Mouse (Mus musculus) left cerebral cortex, adult 18-20 months (tissue): ENCODE results near the gene Cct6b. TPM values are rescaled to one million over a fixed set of nuclear protein-coding genes. Genes with fewer than 3 reads are reported as not detected.
A peak's percentile ranks its signal among the peaks of the same experiment; 100 is the strongest.

ENCODE experiments used
- DNase-seq, 2 experiments: peaks; one replicate each; pipeline ENCODE4 v3.0.0; 2021 to 2022; ENCODE audit warnings: low spot score in 2 of 2, mixed read lengths in 1 of 2
- long read RNA-seq, 2 experiments: library from polyadenylated mRNA; stranded (forward); transcript quantifications; one replicate each; pipeline ENCODE4 v2.0.0; 2021
- total RNA-seq, 2 experiments: library from RNA; stranded (reverse); gene quantifications; 2 replicates each; pipeline ENCODE4 v1.2.3; 2021

The Cct6b gene
- under 1 TPM; 0.21 to 0.26 TPM for total RNA-seq
- long read RNA-seq, experiment 1, result 0 reads
- long read RNA-seq, experiment 2, result 0 reads

DNA sequence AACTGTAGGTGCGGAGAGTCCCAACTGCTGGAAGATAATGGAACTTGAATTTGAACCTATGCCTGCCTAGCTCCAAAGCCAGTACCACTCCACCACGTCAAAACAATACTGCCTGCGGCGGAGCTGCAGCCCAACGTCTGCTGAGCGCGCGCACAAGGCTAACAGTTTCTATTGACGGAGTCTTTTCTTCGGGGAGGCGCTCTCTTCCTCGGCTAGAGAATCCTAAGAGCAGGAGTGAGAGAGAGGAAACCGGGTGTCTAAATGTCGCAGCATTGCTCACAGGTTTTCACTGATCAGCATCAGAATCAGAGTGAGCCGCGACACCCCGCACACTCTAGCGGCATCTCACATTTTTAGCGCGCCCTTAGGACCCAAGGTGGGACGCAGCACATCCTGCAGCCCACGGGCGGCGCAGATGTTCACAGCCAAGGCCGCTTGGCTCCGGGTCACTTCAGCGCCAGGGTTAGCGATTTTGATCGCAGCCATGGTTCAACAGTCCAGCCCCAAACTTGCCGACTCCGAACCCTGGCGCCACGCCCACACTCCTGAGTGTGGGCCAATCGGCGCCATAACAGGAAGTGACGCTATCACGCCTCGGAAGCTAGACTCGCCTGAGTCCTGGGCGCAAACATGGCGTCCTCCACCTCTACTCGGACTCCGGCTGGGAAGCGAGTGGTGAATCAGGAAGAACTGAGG, at the start of gene Cct6b, which contains the start of gene Zfp830:
Cct6b (minus strand) TSS at position 580 of the 696 bp plus-strand sequence.
Zfp830 (plus strand) TSS at position 604 of the 696 bp plus-strand sequence.
- DNase-seq, result peak; percentile 94 to 95

DNA sequence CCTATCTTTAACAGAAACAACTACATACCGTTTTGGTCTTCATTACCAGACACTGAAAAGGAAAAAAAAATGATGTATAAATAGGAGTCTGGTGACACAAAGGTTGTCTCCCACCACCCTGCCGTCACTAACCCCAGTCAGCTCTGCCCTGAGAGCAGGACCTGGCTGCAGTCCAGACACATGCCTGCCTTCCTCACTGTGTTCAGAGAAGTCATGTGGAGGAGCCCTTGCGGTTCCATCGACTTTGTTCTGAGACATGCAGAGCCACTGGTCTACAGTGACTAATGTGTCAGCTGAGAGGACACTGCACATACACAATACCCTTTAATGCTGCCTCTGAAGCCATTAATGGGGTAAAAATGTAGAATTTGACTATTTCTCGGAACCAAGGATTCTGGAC, 44.4 kb upstream of the Cct6b start:
- DNase-seq, result no peak

DNA sequence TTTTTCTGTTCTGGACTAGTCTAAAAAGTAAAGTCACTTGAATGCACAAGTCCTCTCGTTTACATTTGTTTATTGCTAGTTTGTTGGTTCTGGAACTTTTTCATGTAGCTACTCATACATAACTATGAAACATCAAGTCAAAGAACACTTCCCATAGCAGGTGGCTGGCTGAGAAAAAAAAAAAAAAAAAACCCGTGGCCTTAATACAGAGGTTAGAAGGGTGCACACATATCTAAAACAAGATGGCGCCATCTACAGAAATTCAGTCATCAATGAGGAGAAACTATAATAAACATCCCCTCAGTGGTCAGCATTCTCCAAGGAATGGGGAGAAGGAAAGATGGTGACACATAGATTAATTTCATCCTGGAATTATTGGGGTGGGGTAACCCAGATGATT, 43.2 kb upstream of the Cct6b start:
- no peak for DNase-seq

DNA sequence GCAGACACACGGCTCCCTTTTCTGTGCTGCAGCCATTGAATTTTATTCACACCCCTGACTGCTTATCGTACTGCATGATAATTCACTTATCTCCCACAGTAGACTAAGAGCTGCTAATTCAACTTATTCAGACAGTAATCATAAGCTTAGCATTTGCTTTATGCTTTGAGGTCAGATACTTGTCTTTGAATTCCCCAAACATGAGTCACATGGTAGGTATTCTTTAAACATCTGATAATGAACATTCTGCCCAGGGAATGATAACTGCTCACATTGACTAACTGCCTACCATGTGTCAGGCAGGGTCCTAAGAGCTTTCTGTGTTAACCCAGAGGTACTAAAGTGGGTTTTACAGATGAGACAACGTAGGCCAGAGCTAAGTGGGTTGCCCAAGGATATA, 42.5 kb upstream of the Cct6b start:
- no peak for DNase-seq

DNA sequence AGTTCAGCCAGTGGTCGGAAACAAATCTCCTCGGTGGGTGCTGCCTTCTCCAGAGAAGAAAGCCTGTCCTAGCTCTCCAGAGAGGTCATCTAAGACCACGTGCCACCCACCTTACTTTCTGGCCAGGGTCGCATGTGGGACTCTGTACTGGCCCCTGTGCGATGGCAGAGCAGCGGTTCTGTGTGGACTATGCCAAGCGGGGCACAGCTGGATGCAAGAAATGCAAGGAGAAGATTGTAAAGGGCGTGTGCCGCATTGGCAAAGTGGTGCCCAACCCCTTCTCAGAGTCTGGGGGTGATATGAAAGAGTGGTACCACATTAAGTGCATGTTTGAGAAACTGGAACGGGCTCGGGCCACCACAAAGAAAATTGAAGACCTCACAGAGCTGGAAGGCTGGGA, 19.3 kb upstream of the Cct6b start:
- no peak for DNase-seq

DNA sequence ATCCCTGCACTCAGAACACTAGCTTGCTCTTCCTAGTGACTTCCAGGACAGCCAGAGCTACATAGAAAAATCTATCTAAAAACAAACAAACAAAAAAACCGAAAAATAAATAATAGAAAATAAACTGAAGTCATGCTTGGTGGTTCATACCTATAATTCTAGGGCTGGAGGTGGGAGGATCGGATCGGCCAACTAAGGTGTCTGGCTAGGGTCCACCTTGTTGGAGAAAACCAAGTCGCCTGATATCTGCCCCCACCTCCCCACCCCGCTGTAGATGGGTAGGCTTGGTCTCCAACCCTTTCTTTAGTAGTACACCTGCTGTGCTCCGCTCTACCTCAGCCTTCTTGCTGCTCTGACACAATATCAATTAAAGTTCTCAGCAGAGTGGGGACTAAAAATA, 18.1 kb upstream of the Cct6b start:
- DNase-seq, result no peak

DNA sequence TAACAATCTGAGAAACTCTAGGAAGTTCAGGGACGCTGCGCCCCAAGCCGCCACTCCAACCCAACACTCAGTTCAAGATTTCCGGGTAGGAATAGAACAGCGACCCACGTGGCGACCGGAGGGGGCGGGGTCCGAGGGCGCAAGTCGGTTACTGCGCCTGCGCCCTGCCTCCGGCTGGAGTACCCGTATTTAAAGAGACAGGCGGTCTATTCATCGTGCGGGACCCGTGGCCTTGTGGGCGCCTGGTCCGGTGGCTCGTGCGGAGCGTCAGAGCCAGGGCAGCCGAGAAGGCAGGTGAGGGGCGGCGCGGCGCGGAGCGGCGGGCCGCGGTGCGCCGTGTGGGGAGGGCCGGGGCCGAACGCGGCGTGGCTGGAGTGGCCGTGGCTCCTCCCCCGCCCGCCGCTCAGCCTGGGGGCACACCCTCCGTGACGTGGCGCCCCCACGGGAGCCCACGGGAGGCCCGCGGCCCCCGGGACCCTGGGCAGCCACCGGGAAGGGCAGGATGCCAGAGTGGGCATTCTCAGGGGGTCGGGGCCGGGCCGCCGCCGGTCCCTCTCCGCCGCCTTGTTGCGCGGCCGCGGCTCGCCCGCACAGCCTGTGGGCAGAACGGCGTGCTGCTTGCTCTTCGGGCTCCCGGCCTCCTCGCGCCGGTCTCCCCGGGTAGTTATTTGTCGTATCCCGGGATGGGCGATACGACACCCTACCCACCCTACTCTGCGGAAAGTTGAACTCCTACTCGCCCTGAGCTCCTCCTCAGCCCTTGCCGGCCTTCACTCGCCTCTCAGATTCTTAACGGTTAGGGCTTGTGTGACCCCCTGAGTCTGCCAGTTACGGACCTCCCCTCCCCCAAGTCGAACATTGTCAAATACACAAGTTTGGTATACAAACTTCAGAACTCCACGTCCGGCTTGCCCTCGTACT, 17.1 kb upstream of the Cct6b start, which contains the start of gene Lig3:
Lig3 (plus strand) TSS at position 126 of the 921 bp plus-strand sequence.
- DNase-seq, result peak; percentile 94 to 95

DNA sequence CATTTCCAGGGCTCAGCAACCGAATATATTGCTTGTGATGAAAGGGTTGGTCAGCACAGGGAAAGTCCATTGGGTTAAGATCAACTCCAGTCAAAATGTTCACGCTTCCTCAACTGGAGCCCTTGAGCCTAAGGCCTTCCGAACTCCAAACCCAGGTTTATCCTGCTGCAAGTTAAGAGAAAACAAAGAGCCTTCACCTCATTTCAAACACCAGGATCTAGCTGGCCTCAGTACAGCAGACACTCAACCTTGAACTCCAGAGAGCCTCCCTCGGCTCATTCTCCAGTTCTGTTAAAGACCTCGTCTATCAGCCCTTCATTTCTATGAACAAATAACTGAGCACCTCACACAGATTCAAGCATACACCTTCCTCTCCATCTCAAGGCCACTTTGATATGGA, 16.0 kb upstream of the Cct6b start:
- no peak for DNase-seq

DNA sequence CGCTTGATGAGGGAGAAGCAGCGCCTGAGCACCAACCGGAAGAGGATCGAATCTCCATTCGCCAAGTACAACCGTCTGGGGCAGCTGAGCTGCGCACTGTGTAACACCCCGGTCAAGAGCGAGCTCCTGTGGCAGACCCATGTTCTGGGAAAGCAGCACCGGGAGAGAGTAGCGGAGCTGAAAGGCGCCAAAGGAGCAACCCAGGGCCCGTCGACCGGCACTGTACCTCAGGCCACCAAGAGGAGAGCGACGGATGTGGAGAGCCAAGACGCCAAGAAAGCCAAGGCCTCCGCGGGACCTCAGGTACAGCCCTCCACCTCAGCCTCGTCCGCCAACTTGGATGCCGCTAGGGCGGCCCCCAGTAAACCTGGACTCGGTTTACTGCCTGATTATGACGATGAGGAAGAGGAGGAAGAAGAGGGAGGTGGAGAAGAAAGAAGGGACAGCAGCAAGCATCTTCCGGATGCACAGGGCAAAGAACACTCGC, 360 bp upstream of the Cct6b start:
- no peak for DNase-seq

DNA sequence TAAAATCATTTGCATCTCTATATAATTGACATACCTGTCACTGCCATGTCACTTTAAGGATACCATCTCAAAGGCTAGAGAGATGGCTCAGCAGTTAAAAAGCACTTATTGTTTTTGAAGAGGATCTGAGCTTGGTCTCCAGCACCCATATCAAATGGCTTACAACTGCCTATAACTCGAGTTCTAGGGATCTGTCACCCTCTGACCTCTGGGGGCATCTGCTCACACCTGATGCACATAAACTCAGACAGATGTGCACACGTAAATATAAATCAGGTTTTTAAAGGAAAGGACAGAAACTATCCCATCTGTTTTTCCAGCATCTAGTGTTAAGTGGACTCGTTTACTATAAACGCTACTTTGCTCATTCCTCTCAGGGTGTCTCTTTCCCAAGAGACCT, 860 bp downstream of the Cct6b start:
- DNase-seq, result no peak

DNA sequence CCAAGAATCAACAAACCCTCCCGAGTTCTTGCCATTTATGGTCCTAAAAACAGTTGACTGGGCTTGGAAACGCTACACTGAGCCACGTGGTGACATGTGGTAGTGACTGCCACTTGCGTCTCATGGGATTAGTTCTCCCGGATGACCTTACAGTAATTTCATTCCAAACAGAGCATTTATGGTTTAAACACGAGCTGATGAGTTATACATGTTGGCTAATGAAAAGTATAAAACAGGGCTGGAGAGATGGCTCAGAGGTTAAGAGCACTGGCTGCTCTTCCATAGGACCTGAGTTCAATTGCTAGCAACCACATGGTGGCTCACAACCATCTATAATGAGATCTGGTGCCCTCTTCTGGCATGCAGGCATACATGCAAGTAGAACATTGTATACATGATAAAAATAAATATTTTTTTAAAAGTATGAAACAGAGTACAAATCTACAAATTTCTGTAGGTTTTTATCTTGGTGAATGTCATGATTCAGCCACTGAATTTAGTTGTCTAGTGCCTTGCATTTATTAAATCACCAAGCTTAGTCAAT, 1.8 kb downstream of the Cct6b start:
- no peak for DNase-seq

DNA sequence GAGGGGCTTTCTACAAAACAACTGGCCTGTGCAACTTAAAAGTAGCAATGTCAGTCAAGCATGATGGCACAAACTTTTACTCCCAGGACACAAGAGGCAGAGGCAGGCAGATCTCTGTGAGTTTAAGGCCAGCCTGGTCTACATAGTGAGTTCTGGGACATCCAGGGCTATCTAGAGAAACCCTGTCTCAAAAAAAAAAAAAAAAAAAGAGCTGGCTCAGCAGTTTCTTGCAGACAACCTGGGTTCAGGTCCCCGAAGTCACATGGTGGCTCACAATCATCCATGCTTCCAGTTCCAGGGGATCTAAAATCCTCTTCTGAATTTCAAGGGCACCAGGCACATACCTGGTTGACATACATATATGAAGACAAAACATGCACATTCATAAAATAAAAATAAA, 8.2 kb downstream of the Cct6b start:
- no peak for DNase-seq

DNA sequence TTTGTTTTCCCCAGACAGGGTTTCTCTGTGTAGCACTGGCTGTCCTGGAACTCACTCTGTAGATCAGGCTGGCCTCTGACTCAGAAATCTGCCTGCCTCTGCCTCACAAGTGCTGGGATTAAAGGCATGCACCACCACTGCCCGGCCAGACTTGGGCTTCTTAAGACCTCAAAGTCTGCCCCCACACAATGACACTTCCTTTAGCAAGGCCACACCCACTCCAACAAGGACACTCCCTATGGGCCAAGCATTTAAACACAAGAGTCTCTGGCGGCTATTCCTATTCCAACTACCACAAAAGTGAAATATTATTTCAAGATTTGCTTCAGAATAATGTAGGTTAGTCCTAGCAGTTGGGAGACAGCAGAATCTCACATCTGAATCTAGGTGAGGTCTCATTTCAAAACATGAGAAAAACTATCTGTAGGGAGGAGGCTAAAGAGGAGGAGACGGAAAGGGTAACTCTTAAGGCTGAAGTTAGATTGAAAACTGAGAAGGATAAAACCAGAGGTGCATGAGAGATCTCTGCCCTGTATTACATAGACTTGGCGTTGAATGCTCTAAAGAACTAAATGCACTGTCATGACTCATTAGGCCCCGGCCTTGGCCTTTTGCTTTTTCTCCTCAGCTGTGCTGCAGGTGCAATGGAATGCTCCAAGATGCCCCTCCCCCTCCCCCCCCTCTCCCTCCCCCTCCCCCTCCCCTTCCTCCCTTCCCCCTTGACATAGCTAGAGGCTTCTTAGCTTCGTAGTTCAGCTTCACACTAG, 11.6 kb downstream of the Cct6b start:
- DNase-seq, result no peak

DNA sequence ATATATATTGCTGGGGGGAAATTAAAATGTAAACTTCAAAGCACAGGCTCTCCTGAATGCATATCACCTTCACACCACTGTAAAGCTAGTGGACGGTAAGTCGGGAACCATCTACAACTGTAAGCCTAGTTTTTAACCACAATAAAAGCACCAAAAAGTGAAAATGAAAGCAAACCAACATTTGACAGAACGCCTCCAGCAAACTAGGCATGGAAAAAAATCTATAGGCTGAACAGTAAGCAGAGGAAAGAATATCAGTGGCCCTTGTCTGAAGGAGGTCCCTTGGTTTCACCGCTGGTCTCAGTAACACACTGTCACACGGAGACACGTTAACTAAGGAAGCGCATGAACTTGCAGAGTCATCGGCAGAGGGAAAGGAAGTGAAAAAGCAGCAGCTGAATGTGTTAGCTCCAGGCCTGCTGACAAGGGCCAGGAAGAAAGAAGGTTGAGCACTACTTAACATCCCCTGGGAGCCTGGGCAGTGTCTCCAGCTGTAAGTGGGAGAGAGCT, 17.2 kb downstream of the Cct6b start:
- DNase-seq, result no peak

DNA sequence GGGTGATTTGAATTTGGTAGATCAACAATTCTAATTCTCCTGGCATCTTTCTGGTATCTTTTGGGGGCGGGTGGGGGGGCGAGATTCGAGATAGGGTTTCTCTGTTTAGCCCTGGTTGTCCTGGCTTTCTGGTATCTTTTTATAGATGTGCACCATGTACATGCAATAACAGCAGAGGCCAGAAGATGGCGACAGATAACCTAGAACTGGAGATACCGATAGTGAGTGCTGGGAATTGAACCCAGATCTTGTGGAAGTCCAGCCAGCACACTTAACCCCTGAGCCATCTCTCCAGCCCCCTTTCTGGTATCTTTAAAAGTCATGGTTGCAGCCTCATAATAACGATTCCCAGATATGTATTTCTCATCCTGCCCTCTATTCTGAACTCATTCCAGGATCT, 18.0 kb downstream of the Cct6b start:
- peak; percentile 3 to 12 for DNase-seq

DNA sequence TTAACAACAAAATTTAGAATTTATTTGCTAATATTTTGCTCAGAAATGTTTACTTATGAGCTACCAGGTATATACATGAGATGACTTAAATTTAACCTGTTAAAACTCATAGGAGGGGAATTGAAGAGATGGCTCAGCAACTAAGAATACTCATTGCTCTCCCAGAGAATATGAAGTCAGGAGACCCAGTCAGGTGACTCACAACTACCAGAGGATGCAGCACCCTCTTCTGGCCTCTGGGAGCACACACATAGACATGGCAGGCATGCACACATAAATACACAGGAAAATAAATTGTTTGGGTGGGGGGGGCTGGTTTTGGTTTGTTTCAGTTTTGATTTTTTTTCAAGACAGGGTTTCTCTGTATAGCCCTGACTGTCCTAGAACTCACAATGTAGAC, 25.1 kb downstream of the Cct6b start:
- DNase-seq, result no peak

DNA sequence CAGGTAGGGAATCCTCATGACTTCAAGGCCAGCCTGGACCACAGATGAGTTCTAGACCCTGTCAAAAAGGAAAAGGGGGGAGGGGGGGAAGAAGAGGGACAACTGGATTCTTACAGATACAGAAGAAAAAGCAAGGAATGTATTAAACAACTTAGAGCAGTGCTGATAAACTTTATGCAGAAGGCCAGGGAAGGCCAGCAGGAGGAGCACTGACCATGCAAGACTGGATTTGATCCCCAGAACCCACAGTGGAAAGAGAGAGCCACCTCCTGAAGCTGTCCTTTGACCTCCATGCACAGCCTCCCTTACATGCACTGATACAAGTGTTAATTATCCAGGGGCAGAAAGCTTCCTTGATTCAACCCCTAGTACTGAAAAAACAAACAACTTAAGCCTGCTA, 29.9 kb downstream of the Cct6b start:
- DNase-seq, result no peak

DNA sequence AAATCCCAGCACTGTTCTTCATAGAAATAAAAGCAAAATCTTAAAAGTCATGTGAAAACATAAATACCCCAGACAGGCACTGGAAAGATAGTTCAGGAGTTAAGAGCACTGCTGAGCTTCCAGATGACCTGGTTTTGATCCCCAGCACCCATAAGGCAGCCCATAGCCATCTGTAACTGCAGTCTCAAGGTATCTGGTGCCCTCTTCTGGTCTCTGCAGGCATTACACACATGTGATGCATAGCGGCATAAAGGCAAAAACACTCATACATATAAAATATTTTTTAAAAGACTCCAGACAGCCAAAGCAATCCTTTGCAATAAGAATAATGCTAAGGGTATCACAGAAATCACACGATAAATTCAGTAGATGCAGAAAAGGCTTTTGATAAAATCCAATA, 37.3 kb downstream of the Cct6b start:
- DNase-seq, result no peak

DNA sequence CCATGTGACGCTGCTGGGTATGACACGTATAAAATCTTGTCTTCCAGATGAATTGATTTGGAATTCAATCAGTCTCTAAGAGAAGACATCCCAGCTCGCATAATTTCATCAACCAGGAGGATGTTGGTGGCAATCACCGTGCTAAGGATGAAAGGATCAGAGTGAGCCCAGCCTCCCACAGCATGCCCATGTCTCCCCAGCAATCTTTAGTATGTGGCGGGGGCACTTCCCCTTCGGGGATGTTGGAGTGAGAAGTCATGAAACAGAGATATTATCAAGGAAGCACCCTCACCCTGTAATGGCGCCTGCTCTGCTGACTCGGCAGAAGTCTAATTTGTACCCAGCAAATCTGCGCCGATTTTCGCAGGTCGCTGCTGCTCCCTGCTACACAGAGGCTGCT, 44.8 kb downstream of the Cct6b start:
- no peak for DNase-seq

DNA sequence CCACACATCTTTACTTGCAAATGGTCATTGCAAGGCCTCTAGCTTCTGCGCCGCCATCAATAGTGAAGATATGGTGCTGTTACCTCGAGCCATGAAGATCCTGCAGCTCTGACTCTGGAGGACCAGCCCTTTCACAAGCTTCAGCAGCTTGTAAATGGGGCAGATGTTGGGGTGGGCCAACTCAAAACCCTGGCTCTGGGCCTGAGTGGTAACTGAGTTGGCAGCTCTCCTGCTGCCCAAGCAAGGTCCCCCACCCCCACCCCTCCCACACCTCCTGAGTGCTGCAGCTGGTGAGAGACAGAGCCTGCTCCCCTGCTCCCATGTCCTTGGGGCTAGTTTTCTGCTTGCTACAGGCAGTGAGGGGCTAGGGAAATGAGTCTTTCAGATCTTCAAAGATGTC, 51.4 kb downstream of the Cct6b start:
- DNase-seq, result no peak

DNA sequence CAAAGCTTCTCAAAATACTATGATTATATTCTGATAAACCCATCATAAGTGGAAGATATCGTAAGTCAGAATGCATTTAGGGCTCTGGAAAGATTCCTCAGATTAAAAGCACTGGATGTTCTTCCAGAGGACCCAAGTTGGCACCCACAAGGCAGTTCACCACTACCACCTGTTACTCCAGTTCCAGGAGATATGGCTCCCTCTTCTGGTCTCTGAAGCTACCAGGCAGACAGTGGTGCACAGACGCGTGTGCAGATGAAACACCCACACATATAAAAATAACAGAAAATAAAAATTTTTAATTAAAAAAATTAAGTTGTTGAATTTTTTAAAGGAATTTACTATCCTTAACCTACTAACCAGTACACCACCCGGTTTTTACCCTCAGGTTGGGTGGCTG, 55.2 kb downstream of the Cct6b start:
- no peak for DNase-seq
